Mouse (Mus musculus): ENCODE data around the gene Agpat2. TPM values are rescaled to one million over a fixed set of nuclear protein-coding genes. Genes with fewer than 3 reads are reported as not detected.

Gene Agpat2
- polyA plus RNA-seq, 1 experiment from 2014 or later = 13.2 TPM

- Histone ChIP-seq H3K4me1 (peaks cover 47% of the 10 kb centered on the region), H3K27me3 (ENCODE audit: low read depth, poor library complexity, severe bottlenecking) (no peaks in the 10 kb centered on the region), H3K27ac (peak overlapping the region; percentile 85), H3K4me3 (no peak overlapping the region), H3K9me3 (replicated peaks) (no peaks in the 10 kb centered on the region), H3K36me3 (no peaks in the 10 kb centered on the region)
- WGBS = 74% methylated on average over 4 of the region's 4 CpGs
- no peak for DNase-seq (ENCODE audit: low spot score)
Measured at GRCm38 (mm10) chr2:26575865-26576264, 28.4 kb downstream of the Agpat2 start.

- 90% methylated on average over 1 of the region's 1 CpGs for WGBS
- DNase-seq (ENCODE audit: low spot score) = no peak
- Histone ChIP-seq H3K36me3 (no peaks in the 10 kb centered on the region), H3K9me3 (replicated peaks) (no peaks in the 10 kb centered on the region), H3K4me3 (no peak overlapping the region), H3K27ac (peak overlapping the region; percentile 85), H3K4me1 (peaks cover 47% of the 10 kb centered on the region), H3K27me3 (ENCODE audit: low read depth, poor library complexity, severe bottlenecking) (no peaks in the 10 kb centered on the region)
Measured at GRCm38 (mm10) chr2:26575378-26575777, 28.8 kb downstream of the Agpat2 start.

DNA sequence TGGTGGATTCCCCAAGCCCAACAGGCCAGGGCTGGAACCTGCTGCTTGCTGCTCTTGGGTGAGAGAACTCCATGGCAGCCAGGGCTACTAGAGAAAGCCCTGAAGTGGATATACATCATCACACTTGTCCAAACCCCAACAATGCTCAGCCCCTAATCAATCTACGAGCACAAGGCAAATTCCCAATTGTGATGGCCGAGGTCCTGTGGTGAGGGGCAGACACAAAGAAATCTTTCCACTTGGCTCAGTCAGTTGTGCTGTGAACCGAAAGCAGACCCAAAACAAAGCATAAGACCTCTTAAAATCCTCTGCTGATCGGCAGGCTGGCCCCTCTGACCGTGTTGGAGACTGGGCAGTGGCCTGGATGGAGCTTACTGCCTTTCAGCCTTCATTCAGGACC is 29.4 kb downstream of the Agpat2 start:
- 76% methylated on average over 5 of the region's 5 CpGs for WGBS
- Histone ChIP-seq H3K27ac (no peak overlapping the region), H3K4me3 (no peak overlapping the region), H3K27me3 (ENCODE audit: low read depth, poor library complexity, severe bottlenecking) (no peaks in the 10 kb centered on the region), H3K36me3 (no peaks in the 10 kb centered on the region), H3K9me3 (replicated peaks) (no peaks in the 10 kb centered on the region), H3K4me1 (peaks cover 50% of the 10 kb centered on the region)
- DNase-seq (ENCODE audit: low spot score) = no peak

GRCm38 (mm10) chr2:26573807-26574206 is 30.4 kb downstream of the Agpat2 start:
- 51% methylated on average over 5 of the region's 5 CpGs for WGBS
- Histone ChIP-seq H3K4me1 (peaks cover 44% of the 10 kb centered on the region), H3K27ac (no peak overlapping the region), H3K9me3 (replicated peaks) (no peaks in the 10 kb centered on the region), H3K36me3 (no peaks in the 10 kb centered on the region), H3K27me3 (ENCODE audit: low read depth, poor library complexity, severe bottlenecking) (no peaks in the 10 kb centered on the region), H3K4me3 (no peak overlapping the region)
- no peak for DNase-seq (ENCODE audit: low spot score)

GRCm38 (mm10) chr2:26573396-26573795 is 30.8 kb downstream of the Agpat2 start:
- Histone ChIP-seq H3K9me3 (replicated peaks) (no peaks in the 10 kb centered on the region), H3K27ac (no peak overlapping the region), H3K4me3 (no peak overlapping the region), H3K36me3 (no peaks in the 10 kb centered on the region), H3K4me1 (peaks cover 40% of the 10 kb centered on the region), H3K27me3 (ENCODE audit: low read depth, poor library complexity, severe bottlenecking) (no peaks in the 10 kb centered on the region)
- 88% methylated on average over 12 of the region's 12 CpGs for WGBS
- DNase-seq (ENCODE audit: low spot score) = no peak

DNA sequence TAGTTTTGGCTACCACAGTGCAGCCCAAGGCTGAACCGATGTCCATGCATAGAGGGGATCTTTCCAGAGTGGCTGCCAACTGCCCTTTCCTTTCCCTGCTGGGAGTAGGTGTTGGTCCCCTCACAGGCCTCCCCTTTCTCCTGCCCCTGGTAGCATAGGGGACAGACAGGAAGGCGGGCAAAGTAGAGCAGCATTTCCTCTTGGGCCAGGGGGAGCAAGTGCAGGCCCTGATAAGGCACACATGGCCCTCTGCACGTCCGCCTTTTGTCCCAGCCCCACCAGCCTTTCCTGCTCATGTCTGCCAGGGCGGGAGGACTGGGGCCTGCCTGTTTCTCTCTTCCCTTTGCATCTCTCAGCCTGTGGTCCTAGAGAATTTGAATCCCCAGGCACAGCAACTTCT is 32.4 kb downstream of the Agpat2 start:
- 61% methylated on average over 5 of the region's 5 CpGs for WGBS
- H3K27ac ChIP-seq = peak overlapping the region; percentile 53
- no peaks in the 10 kb centered on the region for H3K9me3 ChIP-seq (replicated peaks)
- no peaks in the 10 kb centered on the region for H3K27me3 ChIP-seq (ENCODE audit: low read depth, poor library complexity, severe bottlenecking)
- H3K36me3 ChIP-seq = no peaks in the 10 kb centered on the region
- H3K4me3 ChIP-seq = no peak overlapping the region
- DNase-seq (ENCODE audit: low spot score) = no peak
- peaks cover 28% of the 10 kb centered on the region for H3K4me1 ChIP-seq

DNA sequence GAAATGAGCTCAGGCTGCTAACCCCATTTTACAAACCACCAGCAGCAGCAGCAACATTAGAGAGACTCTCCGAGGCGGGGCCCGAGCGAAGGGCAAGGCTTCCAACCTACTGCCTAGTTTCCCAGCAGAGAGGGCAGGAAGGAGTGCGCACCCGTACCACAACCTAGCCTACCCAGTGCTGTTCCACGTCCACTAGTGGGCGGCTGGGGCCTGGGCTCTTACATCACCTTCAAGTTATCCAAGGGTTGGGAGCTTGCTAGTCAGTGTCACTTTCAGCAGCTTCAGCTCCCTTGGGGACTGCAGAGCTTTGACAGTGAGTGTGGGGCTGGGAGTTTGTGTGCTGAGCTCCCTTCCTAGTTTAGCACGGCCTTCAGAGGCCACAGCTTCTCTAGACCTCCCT is 32.8 kb downstream of the Agpat2 start:
- DNase-seq (ENCODE audit: low spot score) = no peak
- no peaks in the 10 kb centered on the region for H3K9me3 ChIP-seq (replicated peaks)
- peaks cover 28% of the 10 kb centered on the region for H3K4me1 ChIP-seq
- WGBS = 83% methylated on average over 9 of the region's 9 CpGs
- H3K27ac ChIP-seq = peak overlapping the region; percentile 53
- H3K4me3 ChIP-seq = no peak overlapping the region
- H3K27me3 ChIP-seq (ENCODE audit: low read depth, poor library complexity, severe bottlenecking) = no peaks in the 10 kb centered on the region
- H3K36me3 ChIP-seq = no peaks in the 10 kb centered on the region

- Histone ChIP-seq H3K36me3 (no peaks in the 10 kb centered on the region), H3K9me3 (replicated peaks) (no peaks in the 10 kb centered on the region), H3K4me3 (no peak overlapping the region), H3K27me3 (ENCODE audit: low read depth, poor library complexity, severe bottlenecking) (no peaks in the 10 kb centered on the region), H3K4me1 (peaks cover 19% of the 10 kb centered on the region), H3K27ac (no peak overlapping the region)
- 8% methylated on average over 3 of the region's 3 CpGs for WGBS
- DNase-seq (ENCODE audit: low spot score) = peak; percentile 79
Measured at GRCm38 (mm10) chr2:26570034-26570433, 34.2 kb downstream of the Agpat2 start.

GRCm38 (mm10) chr2:26566221-26566620 is 38.0 kb downstream of the Agpat2 start:
- no peak overlapping the region for H3K27ac ChIP-seq
- no peak overlapping the region for H3K4me3 ChIP-seq
- no peaks in the 10 kb centered on the region for H3K36me3 ChIP-seq
- 16% methylated on average over 4 of the region's 4 CpGs for whole genome bisulfite sequencing
- no peaks in the 10 kb centered on the region for H3K9me3 ChIP-seq (replicated peaks)
- DNase-seq (ENCODE audit: low spot score) = no peak
- peaks cover 11% of the 10 kb centered on the region for H3K4me1 ChIP-seq
- no peaks in the 10 kb centered on the region for H3K27me3 ChIP-seq (ENCODE audit: low read depth, poor library complexity, severe bottlenecking)

DNA sequence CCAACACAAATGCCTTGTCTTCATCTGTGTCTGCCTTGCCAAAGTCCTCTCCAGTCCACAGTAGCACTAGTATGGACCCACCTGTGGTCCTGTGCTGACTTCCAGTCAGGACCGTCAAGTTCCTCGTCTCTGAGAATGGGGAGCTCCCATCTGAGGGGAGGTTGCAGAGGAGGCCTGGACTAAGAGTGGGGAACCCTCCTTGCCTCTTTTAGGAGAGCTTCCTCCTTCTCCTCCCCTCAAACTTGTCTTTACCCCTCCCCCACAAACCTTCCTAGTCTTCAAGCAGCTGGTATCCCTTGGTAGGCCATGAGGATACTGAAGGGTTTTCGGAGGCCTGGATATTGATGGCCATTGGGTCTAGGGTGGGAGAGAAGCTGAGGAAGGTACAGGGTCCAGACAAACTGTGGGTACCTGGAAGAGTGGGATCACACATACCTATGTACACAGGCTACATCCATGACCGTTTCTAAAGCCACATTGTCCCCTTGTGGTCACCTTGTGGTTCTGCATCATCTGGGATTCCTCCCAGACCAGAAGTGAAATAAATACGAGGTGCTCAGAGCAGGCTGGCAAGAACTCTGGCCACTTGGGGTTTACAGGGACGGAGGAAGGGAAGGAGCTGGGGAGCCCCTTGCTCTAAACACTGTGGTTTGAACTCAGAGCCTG is 42.7 kb downstream of the Agpat2 start:
- H3K27me3 ChIP-seq (ENCODE audit: low read depth, poor library complexity, severe bottlenecking) = no peaks in the 10 kb centered on the region
- H3K27ac ChIP-seq = peak overlapping the region; percentile 17; the same call in 1 of the 2 replicates
- no peaks in the 10 kb centered on the region for H3K36me3 ChIP-seq
- no peaks in the 10 kb centered on the region for H3K9me3 ChIP-seq (replicated peaks)
- DNase-seq (ENCODE audit: low spot score) = peak; percentile 56
- H3K4me3 ChIP-seq = no peak overlapping the region
- peaks cover 22% of the 10 kb centered on the region for H3K4me1 ChIP-seq
- 43% methylated on average over 6 of the region's 6 CpGs for WGBS

GRCm38 (mm10) chr2:26560506-26560905 is 43.7 kb downstream of the Agpat2 start:
- H3K36me3 ChIP-seq = no peaks in the 10 kb centered on the region
- H3K27ac ChIP-seq = peak overlapping the region; percentile 17
- H3K27me3 ChIP-seq (ENCODE audit: low read depth, poor library complexity, severe bottlenecking) = no peaks in the 10 kb centered on the region
- peaks cover 22% of the 10 kb centered on the region for H3K4me1 ChIP-seq
- 91% methylated on average over 5 of the region's 5 CpGs for WGBS
- DNase-seq (ENCODE audit: low spot score) = no peak
- H3K4me3 ChIP-seq = no peak overlapping the region
- no peaks in the 10 kb centered on the region for H3K9me3 ChIP-seq (replicated peaks)

DNA sequence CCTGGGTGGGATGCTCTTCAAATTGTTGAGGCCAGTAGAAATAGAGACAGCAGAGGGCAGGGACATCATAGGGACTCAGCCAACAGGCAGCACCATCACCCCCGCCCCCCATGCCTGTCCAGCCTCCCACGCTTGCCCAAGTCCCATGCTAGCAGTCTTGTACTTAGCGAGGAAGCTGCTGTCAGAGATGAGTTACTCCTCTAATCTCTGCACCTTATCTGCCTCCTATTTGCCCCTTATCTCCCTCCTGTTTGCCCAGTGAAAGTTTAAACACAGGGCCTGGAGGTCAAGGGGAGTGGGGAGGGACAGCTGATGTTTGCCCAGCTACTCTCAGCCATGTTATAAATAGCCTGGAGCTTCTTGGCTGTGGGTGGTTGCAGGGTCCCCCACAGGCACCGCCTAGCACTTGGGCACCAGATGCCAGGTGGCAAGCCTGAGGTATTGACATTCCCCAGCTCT is 47.7 kb downstream of the Agpat2 start:
- Histone ChIP-seq H3K36me3 (no peaks in the 10 kb centered on the region), H3K27ac (no peak overlapping the region), H3K27me3 (ENCODE audit: low read depth, poor library complexity, severe bottlenecking) (no peaks in the 10 kb centered on the region), H3K4me3 (no peak overlapping the region), H3K4me1 (peaks cover 28% of the 10 kb centered on the region), H3K9me3 (replicated peaks) (no peaks in the 10 kb centered on the region)
- 40% methylated on average over 4 of the region's 4 CpGs for WGBS
- no peak for DNase-seq (ENCODE audit: low spot score)

DNA sequence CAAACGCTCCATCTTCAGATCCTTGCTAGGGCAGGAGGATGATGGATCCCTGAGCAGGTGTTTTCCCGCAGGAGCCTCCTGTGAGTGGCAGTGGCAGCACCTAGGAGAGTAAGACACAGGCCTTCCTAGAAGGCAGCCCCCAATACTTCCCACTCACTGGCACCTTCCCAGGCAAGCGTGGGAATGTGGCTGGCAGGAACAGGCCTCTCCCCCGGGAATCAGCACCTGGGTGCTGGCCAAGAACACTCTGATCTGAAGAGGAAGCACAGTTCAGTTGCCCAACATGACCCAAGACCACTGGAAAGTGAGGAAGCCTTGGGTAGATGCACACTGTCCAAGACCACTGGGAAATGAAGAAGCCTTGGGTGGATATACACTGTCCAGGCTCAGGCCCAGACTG is 49.1 kb downstream of the Agpat2 start:
- Histone ChIP-seq H3K36me3 (no peaks in the 10 kb centered on the region), H3K27ac (no peak overlapping the region), H3K4me1 (peaks cover 17% of the 10 kb centered on the region), H3K4me3 (no peak overlapping the region), H3K9me3 (replicated peaks) (no peaks in the 10 kb centered on the region), H3K27me3 (ENCODE audit: low read depth, poor library complexity, severe bottlenecking) (no peaks in the 10 kb centered on the region)
- DNase-seq (ENCODE audit: low spot score) = no peak
- WGBS = 89% methylated on average over 4 of the region's 4 CpGs

DNA sequence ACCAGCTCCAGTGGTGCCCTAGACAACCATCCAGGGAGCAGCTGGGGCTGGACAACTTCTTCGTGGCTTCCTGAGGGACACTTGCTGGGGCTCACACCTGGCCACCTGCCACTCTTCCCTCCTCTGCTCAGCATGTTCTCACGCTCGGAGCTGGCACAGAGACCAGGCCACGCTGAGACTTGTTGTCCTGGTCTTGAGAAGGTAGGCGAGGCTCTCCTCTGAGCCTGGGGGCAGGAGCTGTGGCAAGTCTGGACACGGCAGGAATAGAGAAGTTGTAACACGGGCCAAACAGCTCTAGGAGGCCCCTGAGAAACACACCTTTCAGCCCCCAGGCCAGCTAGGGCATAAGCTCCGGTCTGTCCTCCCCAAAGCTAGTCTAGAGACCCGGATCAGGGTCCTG is 50.3 kb downstream of the Agpat2 start:
- Histone ChIP-seq H3K4me3 (no peak overlapping the region), H3K4me1 (peaks cover 19% of the 10 kb centered on the region), H3K9me3 (replicated peaks) (no peaks in the 10 kb centered on the region), H3K27me3 (ENCODE audit: low read depth, poor library complexity, severe bottlenecking) (no peaks in the 10 kb centered on the region), H3K36me3 (no peaks in the 10 kb centered on the region), H3K27ac (no peak overlapping the region)
- WGBS = 74% methylated on average over 9 of the region's 9 CpGs
- DNase-seq (ENCODE audit: low spot score) = no peak

Data from limb, embryonic 10.5 days (tissue).